Mouse (Mus musculus) stomach, embryonic 15.5 days (tissue): ENCODE measurements around the gene Sae1. TPM values are rescaled to one million over a fixed set of nuclear protein-coding genes. Genes with fewer than 3 reads are reported as not detected.
"Not testable (repeated sequence)": the region's sequence is repeated elsewhere in the genome, so short reads cannot be mapped to it uniquely, and the experiment has no call there.

Experiments used
- ATAC-seq: fragments of 200-750 bp; cut with Nextera tagmentation; 2 replicates; pipeline ENCODE4 v1.8.0; 2017; ENCODE audit warnings: low read depth, moderate number of reproducible peaks, moderate TSS enrichment; ENCODE audit not compliant: insufficient read depth, low FRiP score
- H3K27ac ChIP-seq: fragments of 300-500 bp; sonication (generic); 2 replicates; pipeline ENCODE4 v1.5.1; 2015; ENCODE audit warnings: mild to moderate bottlenecking, inconsistent platforms
- H3K27me3 ChIP-seq: fragments of 300-500 bp; sonication (generic); replicated peaks from 2 replicates; pipeline ENCODE4 v1.6.1; 2015; ENCODE audit warnings: inconsistent platforms
- H3K36me3 ChIP-seq: fragments of 300-500 bp; sonication (generic); 2 replicates; pipeline ENCODE4 v1.6.1; 2015; ENCODE audit warnings: inconsistent platforms
- H3K4me1 ChIP-seq: fragments of 300-500 bp; sonication (generic); 2 replicates; pipeline ENCODE4 v1.6.1; 2015; ENCODE audit warnings: inconsistent platforms
- H3K4me2 ChIP-seq: fragments of 300-500 bp; sonication (generic); 2 replicates; pipeline ENCODE4 v1.6.1; 2015; ENCODE audit warnings: mild to moderate bottlenecking, inconsistent platforms
- H3K4me3 ChIP-seq: fragments of 300-500 bp; sonication (generic); replicated peaks from 2 replicates; pipeline ENCODE4 v1.5.1; 2015; ENCODE audit warnings: inconsistent platforms
- H3K9ac ChIP-seq: fragments of 300-500 bp; sonication (generic); 2 replicates; pipeline ENCODE4 v1.6.1; 2015; ENCODE audit warnings: inconsistent platforms
- H3K9me3 ChIP-seq: fragments of 300-500 bp; sonication (generic); 2 replicates; pipeline ENCODE4 v1.6.1; 2016; ENCODE audit warnings: inconsistent platforms
- WGBS: fragments of 180-500 bp; shearing (Covaris S2); methylation state at CpG from one replicate; pipeline ENCODE4 v1.1.7; 2015; 5-methylcytosine and 5-hydroxymethylcytosine counted together
- polyA plus RNA-seq: library from polyadenylated mRNA; unstranded; fragments of >200 nt; fragmentation: Nextera tagmentation; extraction: Ambion mirVana; gene quantifications from 2 replicates; pipeline ENCODE4 v1.2.1, GENCODE M21; 2015

The Sae1 gene
- polyA plus RNA-seq, 1 experiment from 2014 or later: 272 TPM

DNA sequence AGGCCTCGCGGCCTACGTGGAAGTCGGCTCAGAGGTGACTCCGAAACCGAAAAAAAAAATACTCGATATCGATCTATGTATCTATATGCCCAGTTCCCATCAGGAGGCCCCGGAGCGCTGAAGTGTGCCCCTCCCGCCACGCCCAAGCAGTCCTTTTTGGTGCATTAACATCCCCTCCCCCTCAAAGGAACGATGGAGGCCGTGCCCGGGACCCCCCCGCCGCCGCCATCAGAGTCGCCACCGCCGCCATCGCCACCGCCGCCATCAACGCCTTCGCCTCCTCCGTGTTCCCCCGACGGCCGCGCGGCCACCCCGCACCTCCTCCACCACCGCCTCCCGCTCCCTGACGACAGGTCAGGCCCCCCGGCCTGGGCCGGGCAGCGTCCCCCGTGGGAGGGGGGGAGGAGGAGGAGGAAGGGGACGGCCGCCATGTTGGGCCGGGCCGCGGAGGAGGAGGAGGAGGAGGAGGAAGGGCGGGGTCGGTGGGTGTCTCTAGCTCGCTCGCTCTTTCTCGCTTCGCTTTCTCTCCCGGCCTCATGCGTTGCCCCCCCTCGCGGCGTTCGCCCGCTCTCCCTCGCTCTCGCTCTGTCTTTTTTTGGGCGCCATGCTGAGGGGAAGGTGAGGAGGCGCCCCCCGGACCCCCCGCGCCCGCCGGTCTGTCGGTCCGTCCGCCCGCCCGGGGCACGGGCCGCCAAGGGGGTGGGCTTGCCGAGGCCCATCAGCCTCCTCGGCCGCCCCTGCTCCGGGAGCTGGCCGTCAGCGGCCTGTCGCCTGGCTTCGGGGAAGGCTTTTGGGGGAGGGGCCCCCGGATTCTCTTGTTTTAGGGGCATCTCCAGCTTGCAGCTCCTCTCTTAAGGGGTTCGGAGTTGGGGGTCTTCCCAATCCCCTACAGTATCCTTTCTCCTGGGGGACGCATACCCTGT, 13.3 kb upstream of the Sae1 start, which contains the start of gene Zc3h4:
TSS of gene Zc3h4 (plus strand) at position 222 of the 923 bp plus-strand sequence.
- Histone ChIP-seq H3K36me3 (no peaks in the 10 kb centered on the region), H3K27ac (peak within 1 kb of the TSS; percentile 100), H3K4me1 (peaks cover 18% of the 10 kb centered on the region), H3K9me3 (no peaks in the 10 kb centered on the region), H3K27me3 (no peaks in the 10 kb centered on the region), H3K9ac (peak within 1 kb of the TSS; percentile 100), H3K4me2 (peak within 1 kb of the TSS; percentile 76), H3K4me3 (peak within 1 kb of the TSS; percentile 94)
- WGBS: under 1% methylated on average over 73 of the region's 85 CpGs
- ATAC-seq: peak; percentile 20

DNA sequence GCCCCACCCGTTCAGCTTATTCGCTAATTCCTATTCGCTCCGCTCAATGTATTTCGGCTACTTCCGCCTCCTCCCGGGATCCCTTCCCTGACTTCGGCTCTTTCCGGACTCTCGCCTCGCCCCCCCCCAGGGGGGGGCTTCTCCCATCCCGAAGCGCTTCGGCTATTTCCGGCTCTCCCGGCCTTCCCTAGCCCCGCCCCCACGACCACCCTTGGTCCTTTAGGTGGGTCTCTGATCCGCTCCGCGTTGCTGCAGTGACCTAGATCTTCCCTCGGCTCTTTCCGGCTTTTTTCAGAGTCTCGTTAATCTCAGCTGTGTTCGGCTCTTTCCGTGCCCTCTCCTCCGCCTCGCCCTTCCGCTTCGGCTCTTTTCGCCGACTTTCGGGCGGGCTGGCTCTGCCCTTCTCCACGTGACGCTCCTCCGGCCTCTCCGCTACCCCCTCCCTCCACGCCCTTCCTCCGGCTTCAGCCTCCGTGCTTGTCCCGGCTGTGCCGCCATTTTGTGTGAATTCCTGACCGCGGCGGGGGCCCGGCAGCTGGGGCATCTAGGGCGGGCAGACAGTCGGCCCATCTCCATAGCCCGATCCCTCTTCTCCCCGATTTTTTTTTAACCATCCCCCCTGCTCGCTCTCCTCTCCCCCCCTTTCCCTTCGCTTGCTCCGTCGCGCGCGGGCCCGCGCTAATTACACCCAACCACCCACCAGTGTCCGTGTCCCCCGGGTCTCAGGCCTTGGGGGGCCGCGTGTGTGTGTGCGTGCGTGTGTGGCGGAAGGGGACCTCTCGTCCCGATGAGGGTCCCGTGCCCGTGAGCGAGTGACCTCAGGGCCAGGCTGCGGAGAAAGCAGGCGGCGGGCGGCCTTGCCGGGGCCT, 12.4 kb upstream of the Sae1 start:
- Histone ChIP-seq H3K4me3 (peak overlapping the region; percentile 94), H3K36me3 (no peaks in the 10 kb centered on the region), H3K9ac (peak overlapping the region; percentile 100), H3K27ac (peak overlapping the region; percentile 100), H3K27me3 (no peaks in the 10 kb centered on the region), H3K9me3 (no peaks in the 10 kb centered on the region), H3K4me2 (peak overlapping the region; percentile 76), H3K4me1 (peaks cover 9% of the 10 kb centered on the region)
- peak; percentile 90 for ATAC-seq
- under 1% methylated on average over 77 of the region's 77 CpGs for whole genome bisulfite sequencing

DNA sequence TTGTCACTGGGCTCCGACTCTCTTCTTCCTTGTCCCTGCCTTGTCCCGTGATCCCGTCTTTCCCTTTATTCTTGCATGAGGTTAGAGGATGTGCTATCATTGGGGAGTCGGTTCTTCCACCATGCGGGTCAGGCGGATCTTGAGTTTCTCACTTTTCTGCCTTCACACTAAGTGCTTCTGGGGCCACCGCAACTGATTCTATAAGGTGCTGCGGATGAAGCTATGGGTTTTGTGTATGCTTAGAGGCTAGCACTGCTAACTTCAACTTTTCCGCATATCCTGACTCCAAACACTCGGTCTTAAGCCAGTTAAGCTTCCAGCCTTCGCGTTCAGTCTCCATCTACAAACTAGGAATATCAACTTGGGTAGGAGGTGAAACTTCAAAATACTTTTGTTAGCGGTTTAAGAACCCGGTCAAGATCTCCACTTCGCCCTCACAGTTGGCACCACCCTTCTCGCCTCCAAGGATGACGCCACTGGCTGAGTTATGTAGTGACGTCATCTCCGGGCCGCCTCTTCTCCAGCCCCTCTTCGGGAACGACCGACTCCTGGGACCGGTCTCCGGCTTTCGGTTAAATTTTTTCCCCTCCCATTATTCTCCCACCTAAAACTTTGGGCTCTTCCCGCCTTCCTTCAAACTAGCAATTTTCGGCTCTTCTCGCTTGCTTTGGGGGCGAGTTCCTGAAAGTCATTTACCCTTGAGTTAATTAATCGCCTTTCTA, 11.7 kb upstream of the Sae1 start:
- Histone ChIP-seq H3K36me3 (no peaks in the 10 kb centered on the region), H3K9ac (peak overlapping the region; percentile 38), H3K9me3 (no peaks in the 10 kb centered on the region), H3K4me3 (peak overlapping the region; percentile 94), H3K4me2 (peak overlapping the region; percentile 76), H3K4me1 (peaks cover under 1% of the 10 kb centered on the region), H3K27me3 (no peaks in the 10 kb centered on the region), H3K27ac (peak overlapping the region; percentile 100)
- ATAC-seq: peak; percentile 82
- under 1% methylated on average over 31 of the region's 31 CpGs for WGBS

DNA sequence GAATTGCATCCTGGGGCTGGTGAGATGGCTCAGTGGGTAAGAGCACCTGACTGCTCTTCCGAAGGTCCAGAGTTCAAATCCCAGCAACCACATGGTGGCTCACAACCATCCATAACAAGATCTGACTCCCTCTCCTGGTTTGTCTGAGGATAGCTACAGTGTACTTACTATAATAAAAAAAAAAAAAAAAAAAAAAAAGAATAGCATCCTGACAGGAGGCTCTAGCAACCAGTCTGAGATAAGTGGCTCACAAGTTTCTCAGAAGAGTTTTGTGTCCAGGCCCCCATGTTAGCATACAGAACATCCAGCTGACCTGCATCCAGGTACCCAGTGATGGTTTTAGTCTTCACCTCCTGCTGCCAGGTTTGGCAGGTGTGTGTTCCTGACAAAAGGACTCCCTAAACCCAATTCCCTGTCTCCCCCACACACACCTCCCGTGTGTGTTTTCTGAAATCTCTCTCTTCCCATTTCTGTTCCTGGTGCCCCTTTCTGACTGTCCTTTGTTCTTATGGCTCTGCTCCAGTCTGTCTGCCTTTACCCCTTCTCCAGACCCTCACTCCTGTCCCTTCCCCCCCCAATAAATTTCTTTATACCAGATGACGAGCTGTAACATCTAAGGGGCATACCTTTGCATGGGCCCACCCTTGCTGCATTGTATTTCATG, 10.9 kb upstream of the Sae1 start:
- Histone ChIP-seq H3K4me1 (no peaks in the 10 kb centered on the region; the same call in 1 of the 2 replicates), H3K9ac (peak overlapping the region; percentile 38; the same call in 1 of the 2 replicates), H3K36me3 (no peaks in the 10 kb centered on the region), H3K27ac (peak overlapping the region; percentile 100), H3K4me3 (peak overlapping the region; percentile 94), H3K4me2 (peak overlapping the region; percentile 76), H3K9me3 (no peaks in the 10 kb centered on the region), H3K27me3 (no peaks in the 10 kb centered on the region)
- ATAC-seq: no peak
- 43% methylated on average over 3 of the region's 3 CpGs for WGBS

DNA sequence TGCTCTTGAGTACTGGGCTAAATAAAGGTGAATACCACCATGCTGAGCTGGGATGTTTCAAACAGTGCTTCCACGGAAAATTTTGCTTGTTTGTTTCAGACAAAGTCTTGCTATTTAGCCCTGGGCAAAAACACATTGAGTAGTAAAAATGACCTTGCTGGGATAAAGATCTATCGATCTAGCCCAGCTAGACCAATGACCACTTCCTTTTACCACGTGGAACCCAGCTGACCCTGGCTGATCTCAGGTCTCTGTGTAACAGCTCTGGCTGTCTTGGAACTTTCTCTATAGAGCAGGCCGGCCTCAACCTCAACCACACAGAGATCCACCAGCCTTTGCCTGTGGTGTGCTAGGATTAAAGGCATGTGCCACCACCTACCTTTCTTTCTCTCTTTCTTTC, 9.9 kb upstream of the Sae1 start:
- no peaks in the 10 kb centered on the region for H3K27me3 ChIP-seq
- no peak overlapping the region for H3K9ac ChIP-seq
- no peaks in the 10 kb centered on the region for H3K36me3 ChIP-seq
- ATAC-seq: no peak
- WGBS: 67% methylated on average over 4 of the region's 4 CpGs
- H3K9me3 ChIP-seq: no peaks in the 10 kb centered on the region
- no peak overlapping the region for H3K27ac ChIP-seq
- no peak overlapping the region for H3K4me3 ChIP-seq
- no peak overlapping the region for H3K4me2 ChIP-seq
- H3K4me1 ChIP-seq: no peaks in the 10 kb centered on the region; the same call in 1 of the 2 replicates

DNA sequence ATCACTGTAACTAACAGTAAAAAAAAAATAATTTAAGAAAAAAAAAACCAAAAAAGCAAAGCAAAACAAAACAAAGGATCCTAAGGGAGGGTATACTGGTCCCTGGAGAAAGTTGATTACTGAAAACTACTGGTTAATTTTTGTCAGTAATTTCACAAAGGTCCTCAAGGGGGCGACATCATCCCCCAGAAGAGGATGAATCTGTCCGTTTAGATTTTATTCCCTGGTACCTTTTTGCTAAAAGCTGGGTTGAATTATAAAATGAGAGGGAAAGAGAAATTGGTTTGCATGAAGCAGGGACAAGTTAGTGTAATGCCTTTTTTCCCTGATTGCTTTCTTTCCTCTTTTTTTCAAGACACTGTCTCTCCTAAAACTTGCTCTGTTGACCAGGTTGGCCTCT, 8.3 kb upstream of the Sae1 start:
- Histone ChIP-seq H3K9me3 (no peaks in the 10 kb centered on the region), H3K27me3 (no peaks in the 10 kb centered on the region), H3K27ac (no peak overlapping the region), H3K9ac (no peak overlapping the region), H3K4me3 (no peak overlapping the region), H3K36me3 (no peaks in the 10 kb centered on the region), H3K4me1 (no peaks in the 10 kb centered on the region; the same call in 1 of the 2 replicates), H3K4me2 (no peak overlapping the region)
- WGBS: 0% methylated on average over 2 of the region's 2 CpGs
- ATAC-seq: no peak

DNA sequence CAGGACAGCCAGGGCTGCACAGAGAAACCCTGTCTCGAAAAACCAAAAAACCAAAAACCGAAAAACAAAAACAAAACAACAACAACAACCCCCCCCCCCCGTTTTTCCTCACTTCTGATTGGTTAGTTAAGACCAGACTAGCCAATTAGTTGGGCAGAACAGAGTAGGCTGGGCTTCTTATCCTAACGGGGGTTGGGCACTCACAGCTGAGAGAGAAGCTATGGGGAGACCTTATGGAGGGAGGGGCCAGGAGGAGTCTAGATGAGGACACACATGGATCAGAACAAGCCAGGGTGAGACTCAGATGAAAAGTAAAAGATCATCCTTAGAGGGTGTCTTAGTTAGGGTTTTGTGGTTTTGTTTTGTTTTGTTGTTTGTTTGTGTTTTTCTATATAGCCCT, 5.3 kb upstream of the Sae1 start:
- Histone ChIP-seq H3K36me3 (no peaks in the 10 kb centered on the region), H3K4me1 (no peaks in the 10 kb centered on the region; the same call in 1 of the 2 replicates), H3K9ac (no peak overlapping the region), H3K4me3 (no peak overlapping the region), H3K27ac (no peak overlapping the region), H3K4me2 (no peak overlapping the region), H3K9me3 (no peaks in the 10 kb centered on the region), H3K27me3 (no peaks in the 10 kb centered on the region)
- ATAC-seq: no peak
- WGBS: 50% methylated on average over 4 of the region's 4 CpGs

DNA sequence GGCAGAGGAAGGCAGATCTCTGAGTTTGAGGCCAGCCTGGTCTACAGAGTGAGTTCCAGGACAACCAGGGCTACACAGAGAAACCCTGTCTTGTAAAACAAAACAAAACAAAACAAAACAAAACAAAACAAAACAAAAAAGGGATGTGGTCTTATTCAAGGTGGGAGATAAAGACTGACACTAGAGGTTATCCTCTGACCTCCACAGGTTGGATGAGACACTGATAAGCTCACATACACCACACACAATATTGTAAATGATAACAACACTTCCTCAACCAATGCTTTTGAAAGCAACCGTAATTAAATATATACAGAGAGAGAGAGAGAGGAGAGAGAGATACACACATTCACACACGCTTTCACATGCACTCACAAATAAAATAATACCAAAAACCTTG, 2.3 kb upstream of the Sae1 start:
- not testable (repeated sequence) for H3K9me3 ChIP-seq, H3K27me3 ChIP-seq, H3K4me3 ChIP-seq, H3K9ac ChIP-seq, H3K4me2 ChIP-seq, H3K27ac ChIP-seq, ATAC-seq, H3K36me3 ChIP-seq
- H3K4me1 ChIP-seq: peaks cover 15% of the 10 kb centered on the region
- 82% methylated on average over 2 of the region's 2 CpGs for WGBS

DNA sequence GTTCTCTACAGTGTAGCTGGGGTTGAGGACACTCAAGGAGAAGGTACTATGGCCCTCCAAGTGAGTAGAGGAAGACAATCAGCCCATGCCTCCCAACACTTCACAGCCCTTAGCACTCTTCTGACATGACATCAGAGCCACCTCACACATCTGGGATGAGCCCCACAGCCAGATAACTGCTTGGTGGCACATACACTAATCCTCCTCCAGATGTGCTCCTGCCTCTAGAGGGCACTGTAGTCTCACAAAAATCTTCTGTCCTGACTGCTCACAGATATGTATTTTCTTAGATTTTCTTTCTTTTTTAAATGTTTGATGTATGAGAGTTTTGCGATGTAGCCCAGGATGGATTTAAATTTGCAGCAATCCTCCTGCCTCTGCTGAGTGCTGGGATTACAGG, 11.1 kb downstream of the Sae1 start:
- no peaks in the 10 kb centered on the region for H3K27me3 ChIP-seq
- WGBS: 94% methylated on average over 1 of the region's 1 CpGs
- H3K27ac ChIP-seq: no peak overlapping the region
- H3K9me3 ChIP-seq: no peaks in the 10 kb centered on the region
- H3K4me3 ChIP-seq: no peak overlapping the region
- H3K4me2 ChIP-seq: no peak overlapping the region
- H3K36me3 ChIP-seq: peaks cover 25% of the 10 kb centered on the region
- ATAC-seq: no peak
- H3K4me1 ChIP-seq: no peaks in the 10 kb centered on the region
- no peak overlapping the region for H3K9ac ChIP-seq

DNA sequence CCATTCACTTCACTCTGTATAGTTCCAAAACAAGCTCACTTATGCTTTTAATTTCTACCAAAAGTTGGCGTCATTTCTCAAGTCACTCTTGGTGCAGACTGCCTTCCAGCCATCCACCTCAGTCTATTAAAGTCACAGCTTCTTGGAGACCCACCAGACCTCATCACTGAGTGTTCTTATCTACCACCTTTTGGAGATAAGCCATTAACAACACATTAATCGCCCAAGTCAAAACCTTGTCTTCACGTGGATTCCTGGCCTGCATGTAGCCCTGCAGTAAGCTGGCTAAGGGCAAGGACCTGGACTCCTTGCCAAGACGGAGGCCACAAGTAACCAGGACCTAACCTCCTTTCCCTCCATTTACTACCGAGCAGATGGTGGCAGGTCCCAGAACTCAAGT, 12.6 kb downstream of the Sae1 start:
- Histone ChIP-seq H3K27me3 (no peaks in the 10 kb centered on the region), H3K4me2 (no peak overlapping the region), H3K9ac (no peak overlapping the region), H3K36me3 (peaks cover 36% of the 10 kb centered on the region), H3K27ac (no peak overlapping the region), H3K4me1 (no peaks in the 10 kb centered on the region), H3K9me3 (no peaks in the 10 kb centered on the region), H3K4me3 (no peak overlapping the region)
- ATAC-seq: no peak
- WGBS: 71% methylated on average over 5 of the region's 5 CpGs

DNA sequence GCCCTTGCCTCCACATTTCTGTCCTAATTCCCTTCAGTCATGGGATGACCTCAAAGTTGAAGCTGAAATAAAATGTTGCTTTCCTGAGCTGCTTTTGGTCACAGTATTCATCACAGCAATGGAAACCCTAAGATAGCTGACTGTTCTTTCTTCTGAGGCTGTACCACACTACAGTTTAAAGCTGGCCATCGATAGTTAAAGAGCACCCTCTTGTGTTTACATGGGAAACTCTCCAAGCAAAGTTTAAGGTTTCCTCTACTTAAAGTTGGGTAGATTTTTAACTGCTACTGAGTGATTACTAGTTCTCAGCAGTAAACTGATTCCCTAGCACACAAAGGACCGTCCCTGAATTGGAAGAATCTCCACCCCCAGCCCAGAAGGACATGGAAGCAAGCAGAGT, 13.9 kb downstream of the Sae1 start:
- no peak overlapping the region for H3K9ac ChIP-seq
- no peak overlapping the region for H3K4me3 ChIP-seq
- peaks cover 40% of the 10 kb centered on the region for H3K36me3 ChIP-seq
- no peak overlapping the region for H3K27ac ChIP-seq
- no peaks in the 10 kb centered on the region for H3K9me3 ChIP-seq
- H3K27me3 ChIP-seq: no peaks in the 10 kb centered on the region
- no peak overlapping the region for H3K4me2 ChIP-seq
- ATAC-seq: no peak
- 42% methylated on average over 2 of the region's 2 CpGs for WGBS
- H3K4me1 ChIP-seq: no peaks in the 10 kb centered on the region
